Mouse (Mus musculus) olfactory bulb, adult 2 months (tissue): ENCODE results near the gene Adprh. TPM values are rescaled to one million over a fixed set of nuclear protein-coding genes. Genes with fewer than 3 reads are reported as not detected.

Source experiments
- H3K27ac ChIP-seq: fragments of 200-500 bp; 2 replicates; pipeline ENCODE4 v1.5.1; 2012; ENCODE audit warnings: low read depth, low read length; ENCODE audit not compliant: insufficient read depth
- H3K4me1 ChIP-seq: fragments of 200-500 bp; 2 replicates; pipeline ENCODE4 v1.6.1; 2012; ENCODE audit warnings: low read length; ENCODE audit not compliant: control insufficient read depth, insufficient read depth
- H3K4me3 ChIP-seq: fragments of 200-500 bp; 2 replicates; pipeline ENCODE4 v1.5.1; 2012; ENCODE audit warnings: mild to moderate bottlenecking, low read depth, low read length, moderate library complexity; ENCODE audit not compliant: insufficient read depth
- CTCF ChIP-seq: fragments of 200-500 bp; IDR thresholded peaks from 2 replicates; pipeline ENCODE4 v1.5.1; 2012; ENCODE audit warnings: low read depth, mild to moderate bottlenecking, low read length, moderate library complexity; ENCODE audit not compliant: insufficient read depth
- POLR2A ChIP-seq: fragments of 200-500 bp; IDR thresholded peaks from 2 replicates; pipeline ENCODE4 v1.6.1; 2012; ENCODE audit warnings: mild to moderate bottlenecking, low read depth, low read length, moderate library complexity; ENCODE audit not compliant: insufficient read depth
- WGBS: fragments of 180-500 bp; shearing (Covaris S2); methylation state at CpG from one replicate; pipeline ENCODE4 v1.1.7; 2018; 5-methylcytosine and 5-hydroxymethylcytosine counted together
- polyA plus RNA-seq: library from polyadenylated mRNA; stranded (reverse); fragments of >200 nt; gene quantifications from 2 replicates; pipeline ENCODE4 v1.2.4, GENCODE M21; 2012; ENCODE audit warnings: low replicate concordance; ENCODE audit not compliant: missing spikeins, insufficient read depth, insufficient read length

Adprh gene
- polyA plus RNA-seq, 1 experiment, result not detected

DNA sequence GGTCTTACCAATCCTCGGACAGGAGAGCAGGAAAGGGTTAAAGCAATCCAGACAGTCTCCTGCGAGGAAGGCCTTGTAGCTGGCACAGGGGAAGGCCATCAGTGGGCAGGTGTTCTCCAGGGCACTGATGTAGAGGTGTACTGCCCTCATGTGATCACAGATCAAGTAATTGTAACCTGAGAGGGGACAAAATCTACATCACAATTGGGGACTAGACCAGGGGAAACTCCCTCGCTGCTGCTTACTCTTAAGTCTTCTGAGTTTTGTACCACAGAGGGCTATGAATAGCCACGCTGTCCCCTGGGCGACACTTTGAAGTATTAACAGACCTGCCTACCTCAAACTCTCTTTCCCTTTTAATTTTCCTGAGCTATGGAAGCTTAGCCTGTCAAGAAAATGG, 44.9 kb downstream of the Adprh start:
- no peak for TF ChIP-seq CTCF
- TF ChIP-seq POLR2A, result no peak

DNA sequence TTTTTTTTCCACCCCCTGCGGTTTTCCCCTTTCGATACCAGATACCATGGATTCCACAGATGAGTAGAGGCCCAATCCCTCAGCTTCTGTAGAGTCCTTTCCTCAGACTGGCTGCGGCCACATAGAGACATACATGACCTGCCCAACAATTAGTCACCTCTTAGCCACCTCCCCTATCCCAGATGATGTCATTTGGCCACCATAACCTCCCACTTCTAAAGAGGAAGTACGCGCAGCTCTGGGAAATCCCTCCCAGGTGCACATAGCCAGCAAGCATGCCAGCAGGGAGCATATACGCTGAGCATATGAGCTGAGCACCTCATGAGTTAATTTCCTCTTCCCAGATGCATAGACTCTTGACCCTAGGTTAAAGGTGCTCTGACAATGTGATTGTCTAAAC, 45.8 kb downstream of the Adprh start:
- H3K4me1 ChIP-seq, result no peaks in the 10 kb centered on the region
- TF ChIP-seq CTCF (no peak), POLR2A (no peak)
- WGBS, result 89% methylated on average over 6 of the region's 6 CpGs
- no peak overlapping the region for H3K4me3 ChIP-seq
- no peak overlapping the region for H3K27ac ChIP-seq

More for the DNA sequence above, 44.9 kb downstream of the Adprh start:
- Histone ChIP-seq H3K4me3 (no peak overlapping the region), H3K27ac (no peak overlapping the region), H3K4me1 (no peaks in the 10 kb centered on the region)
- WGBS, result 51% methylated on average over 5 of the region's 5 CpGs

DNA sequence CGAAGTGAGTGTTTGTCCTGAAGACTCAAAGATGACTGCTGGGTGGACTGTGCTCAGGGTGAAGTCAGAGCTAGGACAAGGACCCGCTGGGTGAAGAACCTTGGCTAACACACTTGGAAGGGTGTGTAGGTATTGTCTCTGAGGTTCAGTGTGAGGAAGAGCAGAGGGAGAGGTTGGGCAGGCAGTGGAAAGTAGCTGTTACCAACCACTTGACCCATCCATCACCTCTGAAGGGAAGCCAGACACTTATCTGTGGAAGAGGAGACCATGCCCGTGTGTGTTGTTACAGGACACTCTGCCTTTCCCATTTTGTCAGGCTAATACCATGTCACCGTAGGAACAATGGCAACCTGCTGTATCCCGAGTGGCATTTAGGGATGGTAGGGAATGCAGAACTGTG, 46.2 kb downstream of the Adprh start:
- no peak overlapping the region for H3K27ac ChIP-seq
- WGBS, result 81% methylated on average over 5 of the region's 5 CpGs
- no peaks in the 10 kb centered on the region for H3K4me1 ChIP-seq
- no peak overlapping the region for H3K4me3 ChIP-seq
- no peak for TF ChIP-seq CTCF
- no peak for TF ChIP-seq POLR2A

DNA sequence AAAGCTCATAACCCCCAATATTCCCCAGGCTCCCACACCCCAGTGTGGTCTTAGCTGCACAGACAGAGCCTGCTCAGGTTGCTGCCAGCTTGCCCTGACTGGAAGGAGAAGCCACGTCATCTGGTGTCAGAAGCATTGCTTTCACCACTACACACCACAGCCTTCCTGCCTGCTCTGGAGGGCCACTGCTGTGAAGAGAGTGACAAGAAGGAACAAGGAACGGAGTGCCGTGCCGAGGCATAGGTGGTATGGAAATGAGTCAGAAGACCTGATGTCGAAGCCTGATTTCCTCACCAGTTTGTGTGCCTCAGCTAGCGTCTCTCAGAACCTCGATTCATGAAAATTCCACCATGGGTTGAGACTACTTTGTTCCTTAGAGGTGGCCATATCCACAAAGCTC, 48.9 kb downstream of the Adprh start:
- WGBS, result 89% methylated on average over 7 of the region's 7 CpGs
- H3K4me1 ChIP-seq, result peaks cover 11% of the 10 kb centered on the region

DNA sequence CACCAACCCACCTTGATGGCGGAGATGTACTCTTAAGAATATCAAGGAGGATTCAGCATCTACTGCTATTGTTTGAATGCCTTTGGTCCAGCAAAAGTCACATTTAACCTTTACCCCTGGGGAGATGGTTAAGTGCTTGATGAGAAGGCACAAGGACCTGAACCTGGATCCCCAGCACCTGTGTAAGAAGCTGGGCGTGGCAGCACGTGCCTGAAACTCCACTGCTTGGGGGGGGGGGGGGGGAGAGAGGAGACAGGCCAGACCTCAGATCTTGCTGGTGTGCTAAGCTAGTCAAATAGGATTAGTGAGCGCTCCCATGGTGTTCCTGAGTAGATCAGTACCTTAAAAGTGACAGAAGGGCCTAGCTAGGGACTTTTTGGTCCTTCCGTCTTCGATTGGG, 51.0 kb downstream of the Adprh start:
- WGBS, result 87% methylated on average over 6 of the region's 6 CpGs
- H3K27ac ChIP-seq, result no peak overlapping the region
- peaks cover 11% of the 10 kb centered on the region for H3K4me1 ChIP-seq
- no peak for TF ChIP-seq POLR2A
- no peak for TF ChIP-seq CTCF
- H3K4me3 ChIP-seq, result no peak overlapping the region

More for the DNA sequence above, 48.9 kb downstream of the Adprh start:
- no peak for TF ChIP-seq CTCF
- no peak for TF ChIP-seq POLR2A
- Histone ChIP-seq H3K4me3 (no peak overlapping the region), H3K27ac (no peak overlapping the region)

DNA sequence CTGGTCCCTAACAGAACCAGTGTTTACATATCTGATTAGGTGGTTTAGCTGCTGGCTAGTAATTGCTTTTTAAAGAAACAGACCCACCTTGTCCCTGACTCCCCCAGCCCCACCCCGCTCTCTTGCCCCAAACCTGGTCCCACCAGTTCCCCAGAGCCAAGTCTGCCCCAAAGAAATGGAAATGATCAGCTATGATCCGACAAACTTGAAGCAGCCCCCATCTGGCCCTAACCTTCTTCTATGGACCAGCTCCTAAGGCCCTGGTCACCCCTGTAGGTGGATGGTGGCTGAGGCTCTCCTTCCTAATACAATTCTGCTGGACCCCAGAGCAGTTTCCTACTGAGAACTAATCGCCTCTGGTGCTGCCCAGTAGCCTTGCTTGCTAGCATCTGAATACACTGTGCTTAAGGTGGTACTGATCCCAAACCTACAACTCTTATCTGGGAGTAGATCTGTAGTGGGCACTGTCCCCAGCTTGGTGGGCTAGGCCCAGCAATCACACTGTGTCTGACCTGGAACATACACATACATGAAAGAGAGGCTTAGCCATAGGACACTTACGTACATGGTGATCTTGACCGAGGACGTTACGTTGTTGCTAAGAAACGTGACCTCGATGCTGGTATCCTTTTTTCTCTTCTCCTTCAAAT, 52.1 kb downstream of the Adprh start:
- TF ChIP-seq POLR2A, result no peak
- no peak for TF ChIP-seq CTCF
- peaks cover 14% of the 10 kb centered on the region for H3K4me1 ChIP-seq
- no peak overlapping the region for H3K27ac ChIP-seq
- 78% methylated on average over 9 of the region's 9 CpGs for WGBS
- peak overlapping the region; percentile 39 for H3K4me3 ChIP-seq

DNA sequence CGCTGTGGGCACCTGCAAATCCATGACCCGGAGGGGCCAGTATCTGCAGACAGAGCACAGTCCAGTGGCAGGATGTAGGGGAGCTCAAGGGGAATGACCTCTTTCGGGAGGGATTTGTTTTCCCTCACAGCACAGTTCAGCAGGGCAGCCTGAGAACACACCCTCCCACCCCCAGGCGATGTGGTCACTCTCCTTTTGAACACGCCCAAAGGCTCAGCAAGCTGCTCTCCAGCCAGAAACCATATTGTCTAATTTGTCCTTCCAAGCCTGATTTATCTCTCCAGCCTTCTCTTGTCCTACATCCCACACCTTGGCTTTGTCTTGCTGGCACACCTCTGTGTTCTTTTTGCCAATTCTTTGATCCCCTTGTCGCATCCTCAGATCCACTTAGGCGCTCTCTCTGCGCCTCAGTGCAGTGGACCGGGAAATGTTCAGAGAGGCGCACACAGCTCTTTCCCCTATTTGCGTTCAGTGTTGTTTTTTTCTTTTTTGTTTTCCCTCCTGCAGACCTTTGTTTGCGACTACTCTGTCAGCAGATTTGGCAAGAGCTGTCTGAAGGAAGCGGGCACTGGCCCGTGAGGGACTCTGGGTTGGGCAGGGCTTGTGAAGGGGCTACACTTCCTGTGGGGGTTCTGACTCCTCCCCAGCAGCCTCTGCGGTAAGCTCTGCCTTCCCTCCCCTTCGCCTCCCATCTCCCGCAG, 52.8 kb downstream of the Adprh start:
- 13% methylated on average over 17 of the region's 17 CpGs for WGBS
- no peak for TF ChIP-seq CTCF
- TF ChIP-seq POLR2A, result 0 out of 2 replicates have a peak, but pooled peaks have one; percentile 13
- Histone ChIP-seq H3K27ac (no peak overlapping the region), H3K4me1 (peaks cover 14% of the 10 kb centered on the region), H3K4me3 (peak overlapping the region; percentile 39)

DNA sequence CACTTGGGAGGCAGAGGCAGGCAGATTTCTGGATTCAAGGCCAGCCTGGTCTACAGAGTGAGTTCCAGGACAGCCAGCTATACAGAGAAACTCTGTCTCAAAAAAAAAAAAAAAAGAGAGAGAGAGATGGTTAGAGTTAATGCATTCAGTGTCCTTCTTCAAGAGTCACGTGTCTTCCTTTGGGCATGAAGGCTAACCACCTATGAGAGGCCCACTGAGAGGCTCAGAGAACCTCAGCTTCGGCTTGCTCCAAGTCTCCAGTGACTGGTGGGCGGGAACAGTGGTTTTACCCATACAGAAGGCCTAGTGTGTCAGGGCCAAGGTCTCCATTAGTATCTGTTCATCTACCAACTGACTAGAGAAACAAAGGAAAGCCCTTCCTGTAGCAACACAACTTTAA, 53.4 kb downstream of the Adprh start:
- Histone ChIP-seq H3K4me3 (no peak overlapping the region), H3K4me1 (peaks cover 14% of the 10 kb centered on the region), H3K27ac (no peak overlapping the region)
- 71% methylated on average over 3 of the region's 3 CpGs for WGBS
- TF ChIP-seq CTCF (no peak), POLR2A (no peak)

DNA sequence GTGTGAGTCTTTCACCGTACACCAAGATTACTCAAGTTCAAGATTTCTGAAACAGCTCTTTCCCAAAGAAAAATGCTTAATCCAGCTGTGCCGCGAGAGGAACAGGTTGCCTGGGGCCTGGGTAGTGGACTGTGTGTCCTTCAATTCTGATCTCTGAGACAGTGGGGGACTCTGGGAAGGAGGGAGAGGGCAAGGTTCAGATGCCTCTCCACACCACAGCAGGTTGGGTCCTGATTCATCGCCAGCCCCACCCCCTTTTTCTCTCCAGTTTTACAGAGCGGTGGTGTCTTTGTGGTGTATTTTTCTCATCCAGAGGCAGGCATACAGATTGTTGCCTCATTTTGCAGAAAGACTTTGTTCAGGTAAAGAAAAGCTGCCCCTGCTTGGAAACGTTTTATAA, 54.2 kb downstream of the Adprh start:
- TF ChIP-seq POLR2A, result no peak
- no peak for TF ChIP-seq CTCF
- H3K27ac ChIP-seq, result no peak overlapping the region
- peaks cover 14% of the 10 kb centered on the region for H3K4me1 ChIP-seq
- H3K4me3 ChIP-seq, result no peak overlapping the region
- WGBS, result 95% methylated on average over 6 of the region's 6 CpGs

DNA sequence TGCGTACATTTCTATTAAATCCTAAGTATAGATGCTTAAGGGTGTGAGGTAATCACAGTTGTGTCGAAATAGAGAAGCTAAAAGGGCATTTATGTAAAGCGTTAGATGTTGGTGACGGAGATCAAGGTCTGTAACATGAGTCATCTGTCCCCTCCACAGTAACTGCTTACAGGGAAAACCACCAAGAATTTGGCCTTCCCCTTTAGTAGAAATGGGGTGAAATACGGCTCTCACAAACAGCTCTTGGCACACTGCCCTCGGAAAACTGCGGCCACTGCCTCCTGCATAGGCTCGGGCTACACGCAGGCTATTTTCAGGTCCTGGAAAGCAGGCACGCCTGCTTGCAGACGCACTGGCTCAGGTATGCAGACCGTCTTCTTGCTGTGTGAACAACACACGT, 56.3 kb downstream of the Adprh start:
- 30% methylated on average over 13 of the region's 13 CpGs for WGBS
- Histone ChIP-seq H3K27ac (no peak overlapping the region), H3K4me1 (peaks cover 22% of the 10 kb centered on the region), H3K4me3 (no peak overlapping the region)
- TF ChIP-seq CTCF (no peak), POLR2A (no peak)
